Mouse (Mus musculus) spleen, adult 2 months (tissue): Measurements from ENCODE around the gene Slc22a2. TPM values are rescaled to one million over a fixed set of nuclear protein-coding genes. Genes with fewer than 3 reads are reported as not detected.

Experiments used
- DNase-seq, 2 experiments: peaks; one replicate each; pipeline versions ENCODE4 v3.0.0 to v3.0.0-alpha.2; 2012 to 2021; ENCODE audit warnings: low spot score in 2 of 2, low read depth in 1 of 2
- H3K27ac ChIP-seq: fragments of 200-500 bp; 2 replicates; pipeline ENCODE4 v1.5.1; 2012; ENCODE audit warnings: low read length, inconsistent platforms; ENCODE audit not compliant: insufficient read depth
- H3K27me3 ChIP-seq: fragments of 200-500 bp; 2 replicates; pipeline ENCODE4 v1.6.1; 2012; ENCODE audit warnings: mild to moderate bottlenecking, moderate library complexity, low read length, inconsistent platforms; ENCODE audit not compliant: control insufficient read depth, insufficient read depth
- H3K36me3 ChIP-seq: fragments of 200-500 bp; 2 replicates; pipeline ENCODE4 v1.6.1; 2012; ENCODE audit warnings: mild to moderate bottlenecking, low read length, inconsistent platforms; ENCODE audit not compliant: control insufficient read depth, insufficient read depth
- H3K4me1 ChIP-seq: fragments of 200-500 bp; 2 replicates; pipeline ENCODE4 v1.6.1; 2011; ENCODE audit warnings: inconsistent platforms; ENCODE audit not compliant: control insufficient read depth, insufficient read depth, insufficient read length
- H3K4me3 ChIP-seq: fragments of 200-500 bp; 2 replicates; pipeline ENCODE4 v1.5.1; 2011; ENCODE audit warnings: mild to moderate bottlenecking, inconsistent platforms; ENCODE audit not compliant: insufficient read depth, insufficient read length; ENCODE audit errors: extremely low read depth
- CTCF ChIP-seq: fragments of 200-500 bp; IDR thresholded peaks from 2 replicates; pipeline ENCODE4 v1.5.1; 2011; ENCODE audit warnings: mild to moderate bottlenecking, inconsistent platforms; ENCODE audit not compliant: insufficient read depth, insufficient read length, insufficient replicate concordance; ENCODE audit errors: extremely low read depth
- POLR2A ChIP-seq: fragments of 200-500 bp; IDR thresholded peaks from 2 replicates; pipeline ENCODE4 v1.6.1; 2011; ENCODE audit warnings: low read depth, low read length, inconsistent platforms
- WGBS: fragments of 180-500 bp; shearing (Covaris S2); methylation state at CpG from one replicate; pipeline ENCODE4 v1.1.7; 2018; 5-methylcytosine and 5-hydroxymethylcytosine counted together
- polyA plus RNA-seq: library from polyadenylated mRNA; depleted of rRNA; stranded (reverse); fragments of >200 nt; gene quantifications from 2 replicates; pipeline ENCODE4 v1.2.3, GENCODE M21; 2012

The Slc22a2 gene
- polyA plus RNA-seq, 1 experiment: 0.19 TPM

- Histone ChIP-seq H3K27ac (no peak overlapping the region), H3K27me3 (no peaks in the 10 kb centered on the region), H3K36me3 (no peaks in the 10 kb centered on the region), H3K4me1 (no peaks in the 10 kb centered on the region), H3K4me3 (no peak overlapping the region)
- no peak for DNase-seq
- 42% methylated on average over 6 of the region's 6 CpGs for WGBS
- TF ChIP-seq POLR2A: no peak
- TF ChIP-seq CTCF: no peak
Measured at GRCm38 (mm10) chr17:12575391-12575790, 8.5 kb upstream of the Slc22a2 start.

DNA sequence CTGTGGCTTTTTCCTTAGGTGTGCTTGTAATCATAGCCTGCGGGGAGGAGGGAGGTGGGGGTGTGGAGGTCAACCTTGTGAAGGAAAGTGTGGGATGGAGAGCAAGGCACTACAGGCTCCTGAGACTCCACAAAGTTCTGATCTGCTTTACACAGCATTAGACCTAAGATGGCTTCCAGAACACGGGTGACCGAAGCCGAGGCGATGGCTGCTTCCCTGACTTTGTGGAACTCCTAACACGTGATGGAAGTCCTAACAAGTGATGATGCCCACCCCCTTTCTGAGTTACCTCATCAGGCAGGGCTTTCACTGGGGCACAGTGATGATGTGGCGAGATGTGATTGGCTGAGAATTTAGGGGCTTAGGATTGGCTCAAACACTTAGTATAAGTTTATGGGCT, 6.8 kb upstream of the Slc22a2 start:
- WGBS: 89% methylated on average over 7 of the region's 7 CpGs
- no peaks in the 10 kb centered on the region for H3K36me3 ChIP-seq
- no peak overlapping the region for H3K27ac ChIP-seq
- H3K4me3 ChIP-seq: no peak overlapping the region
- H3K27me3 ChIP-seq: no peaks in the 10 kb centered on the region
- TF ChIP-seq CTCF: no peak
- TF ChIP-seq POLR2A: no peak
- DNase-seq: no peak
- H3K4me1 ChIP-seq: no peaks in the 10 kb centered on the region

DNA sequence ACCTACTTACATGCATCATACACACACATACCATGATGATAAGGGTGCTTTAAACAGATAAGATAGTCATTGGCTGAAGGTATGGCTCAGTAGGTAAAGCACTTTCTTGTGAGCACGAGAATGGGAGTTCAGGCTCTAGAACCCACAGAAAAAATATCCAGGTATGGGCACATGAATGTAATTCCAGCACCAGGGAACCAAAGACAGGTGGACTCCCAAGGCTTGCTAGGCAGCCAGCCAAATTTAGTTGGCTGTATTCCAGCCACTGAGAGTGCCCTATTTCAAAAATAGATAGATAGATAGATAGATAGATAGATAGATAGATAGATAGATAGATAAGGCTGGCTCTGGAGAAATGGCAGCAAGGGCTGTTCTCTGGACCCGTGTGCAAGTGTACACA, 1.4 kb downstream of the Slc22a2 start:
- no peaks in the 10 kb centered on the region for H3K36me3 ChIP-seq
- H3K4me1 ChIP-seq: no peaks in the 10 kb centered on the region
- no peak for DNase-seq
- no peaks in the 10 kb centered on the region for H3K27me3 ChIP-seq
- no peak overlapping the region for H3K27ac ChIP-seq
- TF ChIP-seq POLR2A: no peak
- no peak for TF ChIP-seq CTCF
- 77% methylated on average over 2 of the region's 2 CpGs for WGBS
- no peak overlapping the region for H3K4me3 ChIP-seq

DNA sequence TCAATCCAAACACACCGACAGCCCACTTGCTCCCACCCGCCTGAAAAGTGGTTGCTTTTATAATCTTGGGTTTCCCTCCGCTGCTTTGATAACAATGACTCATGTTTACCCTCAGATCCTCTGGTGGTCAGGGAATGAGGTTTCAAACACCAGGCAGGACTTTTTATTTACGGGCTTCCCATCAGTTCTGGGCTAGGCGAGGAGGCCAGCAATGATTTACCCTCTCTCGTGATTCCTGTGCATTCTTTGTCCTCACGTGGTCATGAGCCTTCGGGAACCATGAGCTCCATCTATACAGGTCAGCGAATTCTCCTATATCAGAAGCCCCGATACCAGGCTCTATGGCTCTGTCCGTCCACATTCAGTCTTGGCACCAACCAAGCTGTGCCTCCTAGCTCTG, 3.0 kb downstream of the Slc22a2 start:
- H3K4me1 ChIP-seq: no peaks in the 10 kb centered on the region
- no peak overlapping the region for H3K27ac ChIP-seq
- no peaks in the 10 kb centered on the region for H3K27me3 ChIP-seq
- 77% methylated on average over 11 of the region's 11 CpGs for WGBS
- TF ChIP-seq POLR2A (no peak), CTCF (no peak)
- DNase-seq: no peak
- no peak overlapping the region for H3K4me3 ChIP-seq
- H3K36me3 ChIP-seq: no peaks in the 10 kb centered on the region

GRCm38 (mm10) chr17:12588801-12589247, 4.9 kb downstream of the Slc22a2 start:
- TF ChIP-seq POLR2A: no peak
- TF ChIP-seq CTCF: no peak
- H3K27me3 ChIP-seq: no peaks in the 10 kb centered on the region
- H3K36me3 ChIP-seq: no peaks in the 10 kb centered on the region
- H3K27ac ChIP-seq: no peak overlapping the region
- H3K4me1 ChIP-seq: no peaks in the 10 kb centered on the region
- WGBS: 86% methylated on average over 9 of the region's 9 CpGs
- H3K4me3 ChIP-seq: no peak overlapping the region
- DNase-seq: no peak

GRCm38 (mm10) chr17:12590911-12591625, 7.1 kb downstream of the Slc22a2 start:
- no peaks in the 10 kb centered on the region for H3K4me1 ChIP-seq
- no peaks in the 10 kb centered on the region for H3K36me3 ChIP-seq
- no peaks in the 10 kb centered on the region for H3K27me3 ChIP-seq
- TF ChIP-seq POLR2A: no peak
- TF ChIP-seq CTCF: no peak
- no peak overlapping the region for H3K27ac ChIP-seq
- no peak overlapping the region for H3K4me3 ChIP-seq
- WGBS: 89% methylated on average over 4 of the region's 4 CpGs
- no peak for DNase-seq

- TF ChIP-seq POLR2A (no peak), CTCF (no peak)
- Histone ChIP-seq H3K4me1 (no peaks in the 10 kb centered on the region), H3K27me3 (no peaks in the 10 kb centered on the region), H3K4me3 (no peak overlapping the region), H3K36me3 (no peaks in the 10 kb centered on the region), H3K27ac (no peak overlapping the region)
- no peak for DNase-seq
- WGBS: 81% methylated on average over 13 of the region's 13 CpGs
Measured at GRCm38 (mm10) chr17:12595846-12596515, 12.0 kb downstream of the Slc22a2 start.
